Mouse (Mus musculus) hindbrain, embryonic 13.5 days (tissue): ENCODE results near the gene Ndufc1. TPM values are rescaled to one million over a fixed set of nuclear protein-coding genes. Genes with fewer than 3 reads are reported as not detected.

Source experiments
- ATAC-seq: fragments of 200-750 bp; cut with Nextera tagmentation; 2 replicates; pipeline ENCODE4 v1.8.0; 2017; ENCODE audit warnings: moderate TSS enrichment; ENCODE audit not compliant: low FRiP score
- H3K27ac ChIP-seq: fragments of 300-500 bp; sonication (generic); 2 replicates; pipeline ENCODE4 v1.5.1; 2015; ENCODE audit warnings: inconsistent platforms, mild to moderate bottlenecking, moderate library complexity
- H3K27me3 ChIP-seq: fragments of 300-500 bp; sonication (generic); 2 replicates; pipeline ENCODE4 v1.6.1; 2015; ENCODE audit warnings: mild to moderate bottlenecking, inconsistent platforms
- H3K36me3 ChIP-seq: fragments of 300-500 bp; sonication (generic); 2 replicates; pipeline ENCODE4 v1.6.1; 2015; ENCODE audit warnings: mild to moderate bottlenecking, inconsistent platforms
- H3K4me1 ChIP-seq: fragments of 300-500 bp; sonication (generic); replicated peaks from 2 replicates; pipeline ENCODE4 v1.6.1; 2015; ENCODE audit warnings: inconsistent platforms
- H3K4me2 ChIP-seq: fragments of 300-500 bp; sonication (generic); 2 replicates; pipeline ENCODE4 v1.6.1; 2015; ENCODE audit warnings: inconsistent platforms, mild to moderate bottlenecking, moderate library complexity
- H3K4me3 ChIP-seq: fragments of 300-500 bp; sonication (generic); 2 replicates; pipeline ENCODE4 v1.5.1; 2015; ENCODE audit warnings: mild to moderate bottlenecking, inconsistent platforms
- H3K9ac ChIP-seq: fragments of 300-500 bp; sonication (generic); 2 replicates; pipeline ENCODE4 v1.6.1; 2015; ENCODE audit warnings: mild to moderate bottlenecking, inconsistent platforms
- H3K9me3 ChIP-seq: fragments of 300-500 bp; sonication (generic); 2 replicates; pipeline ENCODE4 v1.6.1; 2016; ENCODE audit warnings: inconsistent platforms
- WGBS: fragments of 180-500 bp; shearing (Covaris S2); methylation state at CpG from one replicate; pipeline ENCODE4 v1.1.7; 2015; 5-methylcytosine and 5-hydroxymethylcytosine counted together
- polyA plus RNA-seq: library from polyadenylated mRNA; unstranded; fragments of >200 nt; fragmentation: Nextera tagmentation; extraction: Ambion mirVana; gene quantifications from 2 replicates; pipeline ENCODE4 v1.2.1, GENCODE M21; 2015

The Ndufc1 gene
- polyA plus RNA-seq, 1 experiment from 2014 or later, result 888 TPM

- ATAC-seq, result no peak
- H3K27me3 ChIP-seq, result no peaks in the 10 kb centered on the region
- H3K36me3 ChIP-seq, result no peaks in the 10 kb centered on the region
- H3K4me3 ChIP-seq, result peak overlapping the region; percentile 14
- WGBS, result 53% methylated on average over 31 of the region's 31 CpGs
- no peak overlapping the region for H3K27ac ChIP-seq
- H3K9ac ChIP-seq, result no peak overlapping the region
- peaks cover 8% of the 10 kb centered on the region for H3K4me1 ChIP-seq
- no peaks in the 10 kb centered on the region for H3K9me3 ChIP-seq
- H3K4me2 ChIP-seq, result peak overlapping the region; percentile 44
These were observed 30.7 kb downstream of the Ndufc1 start for GRCm38 (mm10) chr3:51377878-51378664.

GRCm38 (mm10) chr3:51375307-51376265, 33.2 kb downstream of the Ndufc1 start:
- Histone ChIP-seq H3K4me3 (no peak overlapping the region), H3K4me2 (no peak overlapping the region), H3K27ac (no peak overlapping the region), H3K27me3 (no peaks in the 10 kb centered on the region), H3K4me1 (peaks cover 8% of the 10 kb centered on the region), H3K36me3 (no peaks in the 10 kb centered on the region), H3K9me3 (no peaks in the 10 kb centered on the region), H3K9ac (no peak overlapping the region)
- ATAC-seq, result no peak
- 88% methylated on average over 19 of the region's 19 CpGs for WGBS

- Histone ChIP-seq H3K4me2 (no peak overlapping the region), H3K4me3 (no peak overlapping the region), H3K27ac (no peak overlapping the region), H3K9me3 (no peaks in the 10 kb centered on the region), H3K36me3 (no peaks in the 10 kb centered on the region), H3K4me1 (peaks cover 7% of the 10 kb centered on the region), H3K9ac (no peak overlapping the region), H3K27me3 (no peaks in the 10 kb centered on the region)
- WGBS, result 84% methylated on average over 5 of the region's 5 CpGs
- no peak for ATAC-seq
These were observed 35.2 kb downstream of the Ndufc1 start for GRCm38 (mm10) chr3:51373544-51373943.

GRCm38 (mm10) chr3:51372883-51373282, 35.9 kb downstream of the Ndufc1 start:
- Histone ChIP-seq H3K9me3 (no peaks in the 10 kb centered on the region), H3K4me1 (peaks cover under 1% of the 10 kb centered on the region; the same call in 1 of the 2 replicates), H3K4me2 (no peak overlapping the region), H3K4me3 (no peak overlapping the region), H3K27me3 (no peaks in the 10 kb centered on the region), H3K27ac (no peak overlapping the region), H3K36me3 (no peaks in the 10 kb centered on the region), H3K9ac (no peak overlapping the region)
- WGBS, result 85% methylated on average over 5 of the region's 5 CpGs
- no peak for ATAC-seq

- 69% methylated on average over 2 of the region's 2 CpGs for WGBS
- H3K9me3 ChIP-seq, result no peaks in the 10 kb centered on the region
- H3K4me2 ChIP-seq, result no peak overlapping the region
- no peak overlapping the region for H3K4me3 ChIP-seq
- no peak for ATAC-seq
- no peak overlapping the region for H3K27ac ChIP-seq
- no peaks in the 10 kb centered on the region for H3K36me3 ChIP-seq
- H3K9ac ChIP-seq, result no peak overlapping the region
- H3K27me3 ChIP-seq, result no peaks in the 10 kb centered on the region
- no peaks in the 10 kb centered on the region for H3K4me1 ChIP-seq
These were observed 37.0 kb downstream of the Ndufc1 start for GRCm38 (mm10) chr3:51371826-51372225.

GRCm38 (mm10) chr3:51368011-51368410, 40.8 kb downstream of the Ndufc1 start:
- no peak for ATAC-seq
- 86% methylated on average over 4 of the region's 4 CpGs for WGBS
- no peaks in the 10 kb centered on the region for H3K9me3 ChIP-seq

GRCm38 (mm10) chr3:51366926-51367325, 41.9 kb downstream of the Ndufc1 start:
- Histone ChIP-seq H3K4me1 (peaks cover 8% of the 10 kb centered on the region), H3K27me3 (peaks cover 8% of the 10 kb centered on the region), H3K27ac (no peak overlapping the region), H3K9me3 (no peaks in the 10 kb centered on the region), H3K4me2 (no peak overlapping the region), H3K4me3 (no peak overlapping the region), H3K9ac (no peak overlapping the region), H3K36me3 (no peaks in the 10 kb centered on the region)
- 57% methylated on average over 4 of the region's 4 CpGs for WGBS
- ATAC-seq, result no peak

More at GRCm38 (mm10) chr3:51368011-51368410, 40.8 kb downstream of the Ndufc1 start:
- no peak overlapping the region for H3K9ac ChIP-seq
- H3K27me3 ChIP-seq, result peaks cover 8% of the 10 kb centered on the region
- H3K36me3 ChIP-seq, result no peaks in the 10 kb centered on the region
- no peak overlapping the region for H3K4me2 ChIP-seq
- peaks cover 8% of the 10 kb centered on the region for H3K4me1 ChIP-seq
- H3K27ac ChIP-seq, result no peak overlapping the region
- H3K4me3 ChIP-seq, result no peak overlapping the region

GRCm38 (mm10) chr3:51365517-51365882, 43.3 kb downstream of the Ndufc1 start:
- Histone ChIP-seq H3K4me1 (peaks cover 8% of the 10 kb centered on the region), H3K27ac (no peak overlapping the region), H3K36me3 (no peaks in the 10 kb centered on the region), H3K4me3 (peak overlapping the region; percentile 39), H3K9me3 (no peaks in the 10 kb centered on the region), H3K27me3 (peaks cover 21% of the 10 kb centered on the region), H3K4me2 (peak overlapping the region; percentile 70), H3K9ac (no peak overlapping the region)
- WGBS, result 11% methylated on average over 3 of the region's 3 CpGs
- no peak; the same call in 1 of the 2 replicates for ATAC-seq

GRCm38 (mm10) chr3:51364703-51365516, 43.9 kb downstream of the Ndufc1 start:
- Histone ChIP-seq H3K4me1 (peaks cover 8% of the 10 kb centered on the region), H3K9ac (peak overlapping the region; percentile 66), H3K27ac (0 out of 2 replicates have a peak overlapping the region, but pooled peaks have one; percentile 1), H3K36me3 (no peaks in the 10 kb centered on the region), H3K9me3 (no peaks in the 10 kb centered on the region), H3K27me3 (peaks cover 27% of the 10 kb centered on the region), H3K4me2 (peak overlapping the region; percentile 70), H3K4me3 (peak overlapping the region; percentile 39)
- 7% methylated on average over 31 of the region's 31 CpGs for WGBS
- ATAC-seq, result peak; percentile 90

GRCm38 (mm10) chr3:51361066-51361465, 47.7 kb downstream of the Ndufc1 start:
- H3K27ac ChIP-seq, result no peak overlapping the region
- peaks cover 17% of the 10 kb centered on the region for H3K4me1 ChIP-seq
- no peaks in the 10 kb centered on the region for H3K36me3 ChIP-seq
- H3K4me3 ChIP-seq, result no peak overlapping the region
- H3K9me3 ChIP-seq, result no peaks in the 10 kb centered on the region
- WGBS, result 33% methylated on average over 9 of the region's 9 CpGs
- no peak overlapping the region for H3K4me2 ChIP-seq
- peaks cover 56% of the 10 kb centered on the region for H3K27me3 ChIP-seq
- no peak for ATAC-seq
- H3K9ac ChIP-seq, result no peak overlapping the region

GRCm38 (mm10) chr3:51359558-51360307, 49.1 kb downstream of the Ndufc1 start:
- peaks cover 56% of the 10 kb centered on the region for H3K27me3 ChIP-seq
- peak overlapping the region; percentile 63 for H3K4me2 ChIP-seq
- no peak overlapping the region for H3K27ac ChIP-seq
- ATAC-seq, result no peak
- H3K9me3 ChIP-seq, result no peaks in the 10 kb centered on the region
- WGBS, result 25% methylated on average over 14 of the region's 14 CpGs
- H3K9ac ChIP-seq, result no peak overlapping the region
- H3K36me3 ChIP-seq, result no peaks in the 10 kb centered on the region
- no peak overlapping the region; the same call in 1 of the 2 replicates for H3K4me3 ChIP-seq
- H3K4me1 ChIP-seq, result peaks cover 13% of the 10 kb centered on the region
